Mouse (Mus musculus) bone marrow macrophage, adult 2 months (primary cell): ENCODE data around the gene Vwa3b.

Source experiments
- CTCF ChIP-seq: IDR thresholded peaks from 2 replicates; pipeline ENCODE4 v1.5.1; 2012; ENCODE audit warnings: low read depth, mild to moderate bottlenecking, low read length, moderate library complexity
- POLR2A ChIP-seq: IDR thresholded peaks from 2 replicates; pipeline ENCODE4 v1.6.1; 2012; ENCODE audit warnings: mild to moderate bottlenecking, low read depth, low read length, borderline replicate concordance

GRCm38 (mm10) chr1:37030693-37031092 lies 4.3 kb downstream of the Vwa3b start:
- no peak for TF ChIP-seq CTCF
- TF ChIP-seq POLR2A: no peak
